Mouse (Mus musculus) midbrain, embryonic 10.5 days (tissue): ENCODE data around the gene Rab11fip3. TPM values are rescaled to one million over a fixed set of nuclear protein-coding genes. Genes with fewer than 3 reads are reported as not detected.
A peak's percentile ranks its signal among the peaks of the same experiment; 100 is the strongest.

Experiments
- DNase-seq: peaks from one replicate; pipeline ENCODE4 v3.0.0-alpha.2; 2017; ENCODE audit warnings: low spot score
- H3K27ac ChIP-seq: fragments of 300-500 bp; sonication (generic); replicated peaks from 2 replicates; pipeline ENCODE4 v1.5.1; 2016; ENCODE audit warnings: mild to moderate bottlenecking
- H3K27me3 ChIP-seq: fragments of 300-500 bp; sonication (generic); 2 replicates; pipeline ENCODE4 v1.6.1; 2016; ENCODE audit warnings: low read depth, mild to moderate bottlenecking; ENCODE audit not compliant: poor library complexity, severe bottlenecking
- H3K36me3 ChIP-seq: fragments of 300-500 bp; sonication (generic); 2 replicates; pipeline ENCODE4 v1.6.1; 2016; ENCODE audit warnings: mild to moderate bottlenecking, moderate library complexity
- H3K4me1 ChIP-seq: fragments of 300-500 bp; sonication (generic); 2 replicates; pipeline ENCODE4 v1.6.1; 2016
- H3K4me3 ChIP-seq: fragments of 300-500 bp; sonication (generic); 2 replicates; pipeline ENCODE4 v1.5.1; 2016; ENCODE audit warnings: mild to moderate bottlenecking, moderate library complexity
- H3K9me3 ChIP-seq: fragments of 300-500 bp; sonication (generic); replicated peaks from 2 replicates; pipeline ENCODE4 v1.6.1; 2016; ENCODE audit warnings: mild to moderate bottlenecking
- WGBS: fragments of 180-500 bp; shearing (Covaris S2); methylation state at CpG from one replicate; pipeline ENCODE4 v1.1.7; 2016; 5-methylcytosine and 5-hydroxymethylcytosine counted together
- polyA plus RNA-seq: library from polyadenylated mRNA; unstranded; fragments of >200 nt; fragmentation: Nextera tagmentation; extraction: Ambion mirVana; gene quantifications from 2 replicates; pipeline ENCODE4 v1.2.1, GENCODE M21; 2016

Gene Rab11fip3
- polyA plus RNA-seq, 1 experiment from 2014 or later, result 20.6 TPM

DNA sequence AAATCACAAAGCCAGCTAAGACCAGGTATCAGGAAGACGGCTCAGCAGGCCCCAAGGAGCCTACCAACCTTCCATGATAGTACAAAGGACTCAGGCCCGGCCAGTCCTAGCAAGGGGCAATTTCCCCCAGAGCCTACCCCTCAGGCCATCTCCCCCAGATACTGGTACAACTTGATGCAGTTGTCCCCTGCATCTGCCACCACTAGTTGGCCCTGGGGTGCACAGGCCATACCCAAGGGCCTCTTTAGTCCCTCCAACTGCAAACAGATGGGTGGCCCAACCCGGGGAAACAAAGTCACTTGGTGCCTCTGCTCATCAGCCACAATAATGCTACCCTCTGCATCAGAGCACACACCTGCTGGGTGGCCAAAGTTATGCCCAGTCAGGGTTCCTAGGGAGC, 126.1 kb downstream of the Rab11fip3 start:
- Histone ChIP-seq H3K36me3 (peaks cover 7% of the 10 kb centered on the region; the same call in 1 of the 2 replicates), H3K27ac (peak overlapping the region; percentile 46), H3K4me3 (no peak overlapping the region), H3K9me3 (no peaks in the 10 kb centered on the region), H3K4me1 (peaks cover 61% of the 10 kb centered on the region), H3K27me3 (peaks cover 10% of the 10 kb centered on the region)
- 83% methylated on average over 3 of the region's 3 CpGs for WGBS
- DNase-seq, result no peak

DNA sequence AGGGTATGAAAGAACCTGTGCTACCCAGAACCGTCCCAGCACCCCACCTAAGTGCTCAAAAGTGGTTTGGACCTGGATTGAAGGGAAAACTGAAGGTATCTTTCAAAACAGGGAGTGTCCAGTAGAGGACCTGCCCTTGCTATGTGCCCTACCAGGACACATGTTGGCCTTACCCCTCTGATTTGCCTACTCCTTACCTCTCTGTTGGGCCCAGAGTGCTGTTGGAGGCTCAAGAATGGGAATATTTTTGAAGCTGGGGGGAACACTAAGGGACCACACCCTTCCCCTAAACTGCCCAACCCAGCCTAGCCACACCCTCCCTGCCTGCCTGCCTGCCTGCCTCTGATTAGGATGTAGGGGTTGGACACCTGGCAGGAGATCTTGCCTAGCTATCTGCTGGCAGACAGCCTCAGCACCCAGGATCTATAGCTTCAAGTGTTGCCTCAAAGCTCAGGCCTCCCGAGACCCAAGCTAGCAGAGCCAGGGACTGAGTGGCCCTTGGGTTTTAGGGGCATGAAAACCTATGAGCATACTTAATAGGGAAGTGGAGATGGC, 126.7 kb downstream of the Rab11fip3 start:
- Histone ChIP-seq H3K9me3 (no peaks in the 10 kb centered on the region), H3K27ac (peak overlapping the region; percentile 97), H3K4me3 (peak overlapping the region; percentile 94; the same call in 1 of the 2 replicates), H3K4me1 (peaks cover 60% of the 10 kb centered on the region), H3K36me3 (peaks cover 8% of the 10 kb centered on the region; the same call in 1 of the 2 replicates), H3K27me3 (peaks cover 10% of the 10 kb centered on the region)
- DNase-seq, result no peak
- WGBS, result 87% methylated on average over 2 of the region's 2 CpGs

DNA sequence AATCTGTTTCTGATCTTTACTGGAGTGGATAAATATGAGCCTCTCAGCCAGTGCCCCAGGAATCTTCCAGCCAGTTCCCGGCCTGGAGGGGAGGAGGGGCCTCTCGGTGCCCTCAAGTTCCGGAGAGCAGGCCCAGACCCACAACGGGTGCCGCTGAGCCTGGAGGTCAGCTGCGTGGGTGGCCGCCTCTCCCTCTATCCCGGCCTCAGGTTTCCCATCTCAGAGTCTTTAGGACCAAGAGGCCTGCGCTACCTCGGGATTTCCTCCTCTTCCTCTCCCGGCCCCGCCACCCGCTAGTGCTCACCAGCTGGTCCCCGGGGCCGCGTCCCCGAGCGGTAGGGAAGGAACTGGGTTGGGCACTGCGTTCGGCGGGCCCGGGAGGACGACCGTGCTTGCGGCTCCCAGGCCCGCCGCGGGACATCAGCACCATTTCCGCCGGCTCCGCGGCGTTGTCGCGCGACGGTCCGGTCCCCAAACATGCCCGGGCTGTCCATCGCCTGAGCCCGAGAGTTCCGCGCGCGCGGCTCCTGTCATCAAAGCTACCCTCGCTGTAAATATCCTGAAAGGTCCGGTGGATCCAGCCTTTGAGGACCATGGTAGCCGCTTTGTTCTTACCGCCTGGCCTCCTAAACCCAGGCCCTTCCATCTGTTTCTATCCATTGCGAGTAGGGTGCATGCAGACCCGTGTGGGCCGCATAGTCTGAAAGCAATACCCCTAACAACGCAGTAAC, 127.7 kb downstream of the Rab11fip3 start:
- peaks cover 18% of the 10 kb centered on the region for H3K36me3 ChIP-seq
- peaks cover 6% of the 10 kb centered on the region for H3K27me3 ChIP-seq
- no peaks in the 10 kb centered on the region for H3K9me3 ChIP-seq
- 3% methylated on average over 54 of the region's 54 CpGs for WGBS
- H3K27ac ChIP-seq, result peak overlapping the region; percentile 97
- H3K4me1 ChIP-seq, result peaks cover 54% of the 10 kb centered on the region
- DNase-seq, result peak; percentile 80
- H3K4me3 ChIP-seq, result peak overlapping the region; percentile 94

Other genes with a start within 250 kb of the Rab11fip3 start
- gene Wdr24, start 245.9 kb downstream of the Rab11fip3 start, polyA plus RNA-seq, result 31.7 and 32.2 TPM in 2 replicates
- 58.7 and 68.4 TPM in 2 replicates for gene Jmjd8, start 240.7 kb downstream of the Rab11fip3 start, polyA plus RNA-seq
- gene Stub1, start 236.2 kb downstream of the Rab11fip3 start, polyA plus RNA-seq, result 381 and 403 TPM in 2 replicates
- 1.7 and 2.7 TPM in 2 replicates for gene Rhbdl1, start 232.3 kb downstream of the Rab11fip3 start, polyA plus RNA-seq
- 1.7 and 2.2 TPM in 2 replicates for gene Gm20683, start 227.8 kb downstream of the Rab11fip3 start, polyA plus RNA-seq
- 23.9 and 25.2 TPM in 2 replicates for gene Rhot2, start 224.7 kb downstream of the Rab11fip3 start, polyA plus RNA-seq
- 53.4 and 53.9 TPM in 2 replicates for gene Wdr90, start 208.1 kb downstream of the Rab11fip3 start, polyA plus RNA-seq
- 9.9 and 17.1 TPM in 2 replicates for gene Mcrip2, start 200.8 kb downstream of the Rab11fip3 start, polyA plus RNA-seq
- 74.3 and 80.4 TPM in 2 replicates for gene Mettl26, start 194.5 kb downstream of the Rab11fip3 start, polyA plus RNA-seq
- 6.1 and 19.7 TPM in 2 replicates for gene Wfikkn1, start 188.7 kb downstream of the Rab11fip3 start, polyA plus RNA-seq
- 29.8 and 33.6 TPM in 2 replicates for gene Rab40c, start 149.8 kb downstream of the Rab11fip3 start, polyA plus RNA-seq
- 64.8 and 67.8 TPM in 2 replicates for gene Pigq, start 124.6 kb downstream of the Rab11fip3 start, polyA plus RNA-seq
- 0.34 TPM in 1 of 2 replicates, not detected in the other for gene Nhlrc4, start 124.6 kb downstream of the Rab11fip3 start, polyA plus RNA-seq
- 0.06 and 0.19 TPM in 2 replicates for gene A930017K11Rik, start 117.0 kb downstream of the Rab11fip3 start, polyA plus RNA-seq
- 27.6 and 29.5 TPM in 2 replicates for gene Capn15, start 83.8 kb downstream of the Rab11fip3 start, polyA plus RNA-seq
- 27.8 and 28.2 TPM in 2 replicates for gene Decr2, start 20.8 kb upstream of the Rab11fip3 start, polyA plus RNA-seq
- 87.4 and 106 TPM in 2 replicates for gene Nme4, start 26.0 kb upstream of the Rab11fip3 start, polyA plus RNA-seq
- gene Tmem8, start 43.7 kb upstream of the Rab11fip3 start, polyA plus RNA-seq, result 1.6 and 2.0 TPM in 2 replicates
- 301 and 332 TPM in 2 replicates for gene Mrpl28, start 53.9 kb upstream of the Rab11fip3 start, polyA plus RNA-seq
- gene Axin1, start 69.1 kb upstream of the Rab11fip3 start, polyA plus RNA-seq, result 9.9 and 10.0 TPM in 2 replicates
- 0.47 and 0.81 TPM in 2 replicates for gene Pdia2, start 129.5 kb upstream of the Rab11fip3 start, polyA plus RNA-seq
- 0.67 and 0.72 TPM in 2 replicates for gene Rgs11, start 133.4 kb upstream of the Rab11fip3 start, polyA plus RNA-seq
- 5.5 and 5.8 TPM in 2 replicates for gene Arhgdig, start 138.2 kb upstream of the Rab11fip3 start, polyA plus RNA-seq
- 27.6 and 28.7 TPM in 2 replicates for gene Fam234a, start 174.7 kb upstream of the Rab11fip3 start, polyA plus RNA-seq
- 130 and 131 TPM in 2 replicates for gene Luc7l, start 183.3 kb upstream of the Rab11fip3 start, polyA plus RNA-seq